Mouse (Mus musculus): ENCODE measurements around the gene Erc2. TPM values are rescaled to one million over a fixed set of nuclear protein-coding genes. Genes with fewer than 3 reads are reported as not detected.

The Erc2 gene
- polyA plus RNA-seq, 1 experiment from 2014 or later = 2.7 TPM

DNA sequence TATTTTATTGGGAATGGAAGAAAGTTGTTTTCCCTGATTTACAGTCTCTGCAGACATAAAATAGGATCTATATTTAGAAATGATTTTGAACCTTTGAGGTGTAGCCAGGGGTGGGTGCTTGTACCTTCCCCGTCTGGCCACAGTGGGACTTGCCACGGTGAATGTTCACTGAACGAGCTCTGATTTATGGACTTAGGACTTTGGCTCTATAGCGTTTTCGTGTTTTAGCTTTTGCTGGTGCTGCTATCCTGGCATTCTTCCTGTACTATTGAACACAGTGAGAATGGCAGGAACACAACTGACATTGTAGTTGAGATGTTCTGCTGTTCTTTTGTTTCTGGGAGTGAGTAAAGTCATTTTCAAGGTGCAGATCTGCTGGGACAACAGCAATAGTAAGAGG, 429.4 kb downstream of the Erc2 start:
- Histone ChIP-seq H3K4me1 (ENCODE audit: control insufficient read depth, insufficient read depth, low read length) (no peaks in the 10 kb centered on the region), H3K9ac (ENCODE audit: low read length) (no peak overlapping the region), H3K27ac (ENCODE audit: low read length) (no peak overlapping the region), H3K9me3 (replicated peaks; ENCODE audit: control insufficient read depth, low read length) (no peaks in the 10 kb centered on the region), H3K4me2 (ENCODE audit: low read depth, low read length) (no peak overlapping the region), H3K27me3 (ENCODE audit: control insufficient read depth, insufficient read depth, low read length) (no peaks in the 10 kb centered on the region), H3K36me3 (ENCODE audit: control insufficient read depth, insufficient read depth, low read length) (no peaks in the 10 kb centered on the region), H3K4me3 (replicated peaks; ENCODE audit: low read length) (no peak overlapping the region)
- WGBS = 72% methylated on average over 5 of the region's 5 CpGs
- ATAC-seq (ENCODE audit: insufficient read depth, low FRiP score) = no peak

DNA sequence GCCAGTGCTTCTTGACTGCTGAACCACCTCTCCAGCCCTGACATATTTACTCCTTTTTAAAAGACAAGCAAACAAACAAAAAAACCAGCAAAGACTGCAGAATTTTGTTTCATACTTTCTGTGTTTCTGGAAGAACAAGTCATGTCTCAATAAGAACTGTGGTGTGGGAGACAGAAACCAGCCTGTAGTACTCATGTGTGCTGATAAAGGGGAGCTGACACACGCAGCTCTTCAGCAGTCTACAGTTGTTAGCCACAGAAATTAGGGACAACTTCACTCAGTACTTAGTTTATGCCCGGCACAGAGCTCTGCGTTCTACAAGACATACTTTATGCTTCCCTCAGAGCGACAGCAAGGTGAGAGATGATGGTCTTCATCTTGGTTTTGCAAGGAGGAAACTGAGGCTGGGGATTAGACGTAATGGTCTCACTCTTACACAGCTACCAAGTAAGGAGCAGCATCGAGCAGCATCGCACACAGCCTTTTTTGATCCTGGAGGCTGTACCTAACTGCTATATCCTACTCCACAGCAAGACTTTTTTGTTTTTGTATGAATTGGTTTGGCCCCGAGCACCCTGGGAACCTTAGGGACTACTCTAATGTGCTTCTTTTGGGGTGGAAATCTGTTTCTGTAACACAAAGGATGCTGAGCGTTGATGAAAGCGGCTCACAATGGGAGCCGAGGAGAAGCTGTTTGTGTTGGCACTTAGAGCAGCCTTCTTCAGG, 435.1 kb downstream of the Erc2 start:
- Histone ChIP-seq H3K27me3 (ENCODE audit: control insufficient read depth, insufficient read depth, low read length) (no peaks in the 10 kb centered on the region), H3K27ac (ENCODE audit: low read length) (no peak overlapping the region), H3K4me1 (ENCODE audit: control insufficient read depth, insufficient read depth, low read length) (peaks cover 8% of the 10 kb centered on the region), H3K36me3 (ENCODE audit: control insufficient read depth, insufficient read depth, low read length) (no peaks in the 10 kb centered on the region), H3K9me3 (replicated peaks; ENCODE audit: control insufficient read depth, low read length) (no peaks in the 10 kb centered on the region), H3K4me3 (replicated peaks; ENCODE audit: low read length) (no peak overlapping the region), H3K9ac (ENCODE audit: low read length) (no peak overlapping the region), H3K4me2 (ENCODE audit: low read depth, low read length) (peak overlapping the region; percentile 27; the same call in 1 of the 2 replicates)
- no peak for ATAC-seq (ENCODE audit: insufficient read depth, low FRiP score)
- 65% methylated on average over 11 of the region's 11 CpGs for WGBS

DNA sequence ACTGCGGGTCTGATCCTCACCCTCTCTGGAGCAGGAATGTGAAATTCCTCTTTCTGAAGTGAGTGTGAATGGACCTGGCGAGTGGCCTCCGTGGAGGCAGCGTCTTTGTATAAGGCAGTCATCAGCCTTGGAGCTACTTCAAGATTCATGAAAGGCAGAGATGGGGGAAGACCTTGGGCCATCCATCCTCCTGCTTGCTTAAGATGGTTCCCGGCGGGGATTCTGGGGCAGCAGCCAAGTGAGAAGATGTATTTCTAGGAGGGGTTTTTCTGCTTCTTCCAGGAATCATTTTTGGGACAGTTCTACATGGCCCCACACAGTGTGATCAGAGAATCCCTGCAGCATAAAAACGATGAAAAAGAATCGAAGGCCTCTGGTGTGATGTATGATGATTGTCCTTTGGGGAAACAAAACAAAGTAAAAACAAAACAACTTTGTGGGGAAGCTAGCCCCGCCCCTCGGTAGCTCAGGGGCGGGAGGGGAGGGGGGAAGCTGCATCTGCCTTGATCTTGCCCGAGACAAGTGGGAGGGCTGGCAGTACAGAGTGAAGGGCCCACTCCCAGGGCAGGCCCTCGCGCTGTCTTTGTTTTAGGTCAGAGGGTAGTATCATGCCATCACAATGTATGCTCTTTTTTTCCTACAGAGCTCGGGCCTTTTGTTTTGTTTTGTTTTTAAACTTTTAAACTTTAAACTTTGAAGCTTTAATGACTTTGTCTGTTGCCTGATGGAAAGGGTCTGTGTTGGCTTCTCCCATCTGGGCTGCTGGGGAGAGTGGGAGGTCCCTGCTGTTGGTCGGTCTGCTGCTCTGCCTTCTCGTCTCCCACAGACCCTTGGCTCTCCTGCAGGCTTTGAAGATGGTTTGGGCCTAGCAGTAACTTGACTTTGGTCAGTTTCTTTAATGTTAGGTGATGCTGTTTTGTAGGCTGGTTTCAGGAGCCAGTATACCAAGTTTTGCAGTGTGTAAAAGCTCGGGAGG, 435.9 kb downstream of the Erc2 start:
- Histone ChIP-seq H3K4me2 (ENCODE audit: low read depth, low read length) (peak overlapping the region; percentile 27; the same call in 1 of the 2 replicates), H3K9ac (ENCODE audit: low read length) (no peak overlapping the region)

DNA sequence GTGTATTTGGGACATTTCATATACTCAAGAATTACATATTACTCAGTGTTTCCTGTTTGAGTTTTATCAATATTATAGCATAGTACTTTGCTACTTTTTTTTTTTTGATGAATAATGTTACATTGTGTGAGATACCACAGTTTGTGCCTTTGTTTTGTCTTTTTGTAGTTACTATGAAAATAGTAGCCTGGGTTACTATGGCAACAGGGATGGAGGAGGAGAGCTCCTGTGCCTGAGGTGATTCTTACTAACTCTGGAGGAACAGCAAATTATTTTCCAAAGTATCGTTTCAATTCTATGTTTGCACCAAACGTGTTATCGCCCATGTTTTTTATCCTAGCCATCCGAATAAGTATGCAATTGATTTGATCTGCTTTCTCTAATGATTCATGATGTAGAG, 438.7 kb downstream of the Erc2 start:
- Histone ChIP-seq H3K27me3 (ENCODE audit: control insufficient read depth, insufficient read depth, low read length) (no peaks in the 10 kb centered on the region), H3K4me2 (ENCODE audit: low read depth, low read length) (no peak overlapping the region), H3K4me3 (replicated peaks; ENCODE audit: low read length) (no peak overlapping the region), H3K4me1 (ENCODE audit: control insufficient read depth, insufficient read depth, low read length) (peaks cover 8% of the 10 kb centered on the region), H3K9ac (ENCODE audit: low read length) (no peak overlapping the region), H3K36me3 (ENCODE audit: control insufficient read depth, insufficient read depth, low read length) (no peaks in the 10 kb centered on the region), H3K9me3 (replicated peaks; ENCODE audit: control insufficient read depth, low read length) (no peaks in the 10 kb centered on the region), H3K27ac (ENCODE audit: low read length) (no peak overlapping the region)
- 81% methylated on average over 4 of the region's 4 CpGs for WGBS
- ATAC-seq (ENCODE audit: insufficient read depth, low FRiP score) = no peak

More for the DNA sequence above, 435.9 kb downstream of the Erc2 start:
- ATAC-seq (ENCODE audit: insufficient read depth, low FRiP score) = peak; percentile 80
- Histone ChIP-seq H3K27me3 (ENCODE audit: control insufficient read depth, insufficient read depth, low read length) (no peaks in the 10 kb centered on the region), H3K4me1 (ENCODE audit: control insufficient read depth, insufficient read depth, low read length) (peaks cover 8% of the 10 kb centered on the region), H3K36me3 (ENCODE audit: control insufficient read depth, insufficient read depth, low read length) (no peaks in the 10 kb centered on the region), H3K27ac (ENCODE audit: low read length) (peak overlapping the region; percentile 52; the same call in 1 of the 2 replicates), H3K4me3 (replicated peaks; ENCODE audit: low read length) (no peak overlapping the region), H3K9me3 (replicated peaks; ENCODE audit: control insufficient read depth, low read length) (no peaks in the 10 kb centered on the region)
- 18% methylated on average over 18 of the region's 18 CpGs for WGBS

DNA sequence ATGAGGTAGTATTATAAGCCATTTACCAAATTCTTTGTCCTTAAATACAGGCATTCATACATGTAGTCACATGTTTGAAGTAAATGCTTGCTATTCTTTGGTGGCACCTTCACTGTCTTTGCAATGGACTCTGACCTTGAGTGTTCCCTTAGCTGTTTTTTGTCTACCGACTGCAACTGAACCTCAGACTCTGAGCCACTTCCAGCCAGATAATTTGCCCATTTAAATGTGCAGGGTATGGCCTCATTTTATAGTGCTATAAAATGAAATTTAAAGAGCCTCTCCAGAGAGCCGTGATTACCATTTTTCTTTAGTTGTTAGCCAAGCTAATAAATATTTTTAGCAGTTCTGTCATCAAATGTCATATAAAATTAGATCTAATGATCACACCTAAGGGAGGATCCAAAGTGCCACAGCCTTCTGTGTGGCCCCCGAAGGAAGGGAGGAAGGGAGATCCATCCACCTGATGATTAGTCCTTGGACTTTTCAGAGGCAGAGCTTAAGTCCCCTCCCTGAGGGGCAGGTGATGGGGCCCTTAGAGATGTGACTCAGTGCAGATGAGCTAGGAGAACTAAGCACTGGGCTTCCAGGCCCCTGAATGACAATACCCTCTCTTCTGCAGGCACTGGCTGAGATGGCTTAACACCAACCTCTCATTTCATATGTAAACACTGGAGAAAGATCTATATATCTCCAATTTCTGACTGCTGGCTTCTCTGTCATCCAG, 439.6 kb downstream of the Erc2 start:
- no peak for ATAC-seq (ENCODE audit: insufficient read depth, low FRiP score)
- no peak overlapping the region for H3K4me2 ChIP-seq (ENCODE audit: low read depth, low read length)
- H3K4me3 ChIP-seq (replicated peaks; ENCODE audit: low read length) = no peak overlapping the region
- H3K36me3 ChIP-seq (ENCODE audit: control insufficient read depth, insufficient read depth, low read length) = no peaks in the 10 kb centered on the region
- WGBS = 78% methylated on average over 3 of the region's 3 CpGs
- no peak overlapping the region for H3K27ac ChIP-seq (ENCODE audit: low read length)
- H3K9ac ChIP-seq (ENCODE audit: low read length) = no peak overlapping the region
- peaks cover 8% of the 10 kb centered on the region for H3K4me1 ChIP-seq (ENCODE audit: control insufficient read depth, insufficient read depth, low read length)
- H3K27me3 ChIP-seq (ENCODE audit: control insufficient read depth, insufficient read depth, low read length) = no peaks in the 10 kb centered on the region
- H3K9me3 ChIP-seq (replicated peaks; ENCODE audit: control insufficient read depth, low read length) = no peaks in the 10 kb centered on the region

DNA sequence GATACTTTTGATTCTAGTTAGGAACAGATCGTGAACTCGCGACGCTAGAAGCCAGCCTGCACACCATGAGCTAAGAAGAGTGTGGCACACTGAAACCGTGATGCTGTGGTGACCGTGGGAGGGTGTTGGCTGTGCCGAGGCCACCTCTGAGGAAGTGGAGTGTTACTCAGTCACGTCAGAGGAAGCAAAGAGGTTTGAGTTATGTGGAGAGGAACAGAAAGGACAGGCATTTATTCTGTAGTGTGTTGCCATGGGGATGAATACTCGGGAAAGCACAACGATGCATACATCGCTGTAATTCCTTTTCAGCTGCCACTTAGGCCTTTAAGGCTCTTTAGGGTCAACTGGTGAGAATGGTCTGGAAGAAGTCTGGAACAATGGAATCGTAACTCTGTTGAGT, 445.8 kb downstream of the Erc2 start:
- no peak overlapping the region for H3K9ac ChIP-seq (ENCODE audit: low read length)

DNA sequence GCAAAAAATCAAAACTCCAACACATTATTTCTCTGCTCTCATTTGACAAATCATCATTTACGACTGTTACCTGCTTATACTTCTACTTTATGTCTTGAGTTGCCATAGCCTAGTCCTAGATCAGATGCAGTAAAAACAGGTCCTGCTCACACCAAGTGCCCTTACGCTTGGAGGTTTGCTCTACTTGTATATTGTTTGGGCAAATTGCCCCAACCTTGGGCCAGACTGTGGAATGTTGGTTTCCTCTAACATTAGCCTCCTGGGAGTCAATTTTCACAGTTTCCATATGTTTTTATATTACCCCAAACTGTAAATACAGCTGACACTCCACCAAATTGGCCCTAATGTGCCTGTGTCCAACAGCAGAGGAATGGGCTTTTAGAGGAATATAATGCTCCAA, 447.6 kb downstream of the Erc2 start:
- Histone ChIP-seq H3K27me3 (ENCODE audit: control insufficient read depth, insufficient read depth, low read length) (no peaks in the 10 kb centered on the region), H3K9me3 (replicated peaks; ENCODE audit: control insufficient read depth, low read length) (no peaks in the 10 kb centered on the region), H3K36me3 (ENCODE audit: control insufficient read depth, insufficient read depth, low read length) (no peaks in the 10 kb centered on the region), H3K27ac (ENCODE audit: low read length) (no peak overlapping the region), H3K4me3 (replicated peaks; ENCODE audit: low read length) (no peak overlapping the region), H3K4me1 (ENCODE audit: control insufficient read depth, insufficient read depth, low read length) (no peaks in the 10 kb centered on the region), H3K9ac (ENCODE audit: low read length) (no peak overlapping the region), H3K4me2 (ENCODE audit: low read depth, low read length) (no peak overlapping the region)
- no peak for ATAC-seq (ENCODE audit: insufficient read depth, low FRiP score)
- 91% methylated on average over 2 of the region's 2 CpGs for WGBS

More for the DNA sequence above, 445.8 kb downstream of the Erc2 start:
- 74% methylated on average over 12 of the region's 12 CpGs for WGBS
- no peak for ATAC-seq (ENCODE audit: insufficient read depth, low FRiP score)
- Histone ChIP-seq H3K4me2 (ENCODE audit: low read depth, low read length) (no peak overlapping the region), H3K4me1 (ENCODE audit: control insufficient read depth, insufficient read depth, low read length) (no peaks in the 10 kb centered on the region), H3K9me3 (replicated peaks; ENCODE audit: control insufficient read depth, low read length) (no peaks in the 10 kb centered on the region), H3K4me3 (replicated peaks; ENCODE audit: low read length) (no peak overlapping the region), H3K27me3 (ENCODE audit: control insufficient read depth, insufficient read depth, low read length) (no peaks in the 10 kb centered on the region), H3K27ac (ENCODE audit: low read length) (no peak overlapping the region), H3K36me3 (ENCODE audit: control insufficient read depth, insufficient read depth, low read length) (no peaks in the 10 kb centered on the region)

DNA sequence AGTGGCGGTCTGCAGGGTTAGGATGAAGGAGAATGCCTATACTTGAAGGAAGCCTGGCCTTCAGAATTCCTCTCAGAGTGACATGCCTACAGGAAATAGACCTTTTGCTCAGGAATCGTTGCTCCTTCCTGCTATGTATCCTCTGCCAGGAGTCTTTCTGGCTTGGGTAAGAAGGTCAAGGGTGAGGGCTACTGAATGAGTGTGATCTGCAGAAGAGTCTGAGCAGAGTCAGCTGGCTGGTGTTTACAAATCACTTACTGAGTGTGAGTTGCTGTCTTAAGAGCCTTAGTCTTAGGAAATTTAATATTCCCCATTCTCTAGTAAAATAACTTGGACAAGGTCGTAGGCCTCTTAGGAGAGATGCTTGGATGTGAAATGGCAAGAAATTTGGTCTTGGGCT, 450.3 kb downstream of the Erc2 start:
- Histone ChIP-seq H3K9me3 (replicated peaks; ENCODE audit: control insufficient read depth, low read length) (no peaks in the 10 kb centered on the region), H3K9ac (ENCODE audit: low read length) (no peak overlapping the region), H3K4me2 (ENCODE audit: low read depth, low read length) (no peak overlapping the region), H3K4me3 (replicated peaks; ENCODE audit: low read length) (no peak overlapping the region), H3K27ac (ENCODE audit: low read length) (no peak overlapping the region), H3K4me1 (ENCODE audit: control insufficient read depth, insufficient read depth, low read length) (no peaks in the 10 kb centered on the region), H3K27me3 (ENCODE audit: control insufficient read depth, insufficient read depth, low read length) (no peaks in the 10 kb centered on the region), H3K36me3 (ENCODE audit: control insufficient read depth, insufficient read depth, low read length) (no peaks in the 10 kb centered on the region)
- no peak for ATAC-seq (ENCODE audit: insufficient read depth, low FRiP score)
- WGBS = 66% methylated on average over 3 of the region's 3 CpGs
